Mouse (Mus musculus): Measurements from ENCODE around the gene Shld2. TPM values are rescaled to one million over a fixed set of nuclear protein-coding genes. Genes with fewer than 3 reads are reported as not detected.
"Not testable (repeated sequence)": the region's sequence is repeated elsewhere in the genome, so short reads cannot be mapped to it uniquely, and the experiment has no call there.

The Shld2 gene
- polyA plus RNA-seq, 1 experiment: 2.6 TPM

GRCm38 (mm10) chr14:34273280-34273679, 37.0 kb downstream of the Shld2 start:
- no peak for TF ChIP-seq USF1 (IDR thresholded peaks at IDR 0.05; ENCODE audit: low read depth)
- TF ChIP-seq MAX (IDR thresholded peaks at IDR 0.05; ENCODE audit: low read depth): no peak
- Histone ChIP-seq H3K36me3 (ENCODE audit: control insufficient read depth, insufficient read depth) (no peaks in the 10 kb centered on the region), H3K79me2 (ENCODE audit: control insufficient read depth, insufficient read depth) (no peaks in the 10 kb centered on the region), H3K27me3 (ENCODE audit: control insufficient read depth, insufficient read depth, insufficient read length) (no peaks in the 10 kb centered on the region), H3K4me3 (no peak overlapping the region), H3ac (ENCODE audit: control insufficient read depth, insufficient read length) (no peak overlapping the region), H3K4me2 (ENCODE audit: low read depth) (no peak overlapping the region)

GRCm38 (mm10) chr14:34268046-34268445, 42.2 kb downstream of the Shld2 start:
- no peaks in the 10 kb centered on the region for H3K79me2 ChIP-seq (ENCODE audit: control insufficient read depth, insufficient read depth)
- H3ac ChIP-seq (ENCODE audit: control insufficient read depth, insufficient read length): no peak overlapping the region
- H3K4me3 ChIP-seq: no peak overlapping the region
- no peaks in the 10 kb centered on the region for H3K36me3 ChIP-seq (ENCODE audit: control insufficient read depth, insufficient read depth)
- H3K27me3 ChIP-seq (ENCODE audit: control insufficient read depth, insufficient read depth, insufficient read length): no peaks in the 10 kb centered on the region
- no peak overlapping the region for H3K4me2 ChIP-seq (ENCODE audit: low read depth)
- TF ChIP-seq TCF3 (IDR thresholded peaks at IDR 0.05; ENCODE audit: insufficient read length, low read depth) (no peak), MYOD1 (IDR thresholded peaks at IDR 0.05; ENCODE audit: control insufficient read depth in 1 of 3, insufficient read length in 2 of 3, low read depth in 2 of 3) (no peak), USF1 (IDR thresholded peaks at IDR 0.05; ENCODE audit: low read depth) (no peak), E2F4 (IDR thresholded peaks at IDR 0.05; ENCODE audit: insufficient read depth) (no peak), SRF (IDR thresholded peaks at IDR 0.05; ENCODE audit: control insufficient read depth, insufficient read length, low read depth) (no peak), POLR2A (IDR thresholded peaks at IDR 0.05; ENCODE audit: insufficient read length, low read depth) (no peak), MAX (IDR thresholded peaks at IDR 0.05; ENCODE audit: low read depth) (no peak), MYOG (IDR thresholded peaks at IDR 0.05; ENCODE audit: control insufficient read depth in 1 of 3, insufficient read depth in 1 of 3, insufficient read length in 2 of 3, low read depth in 2 of 3) (no peak), POLR2AphosphoS2 (IDR thresholded peaks at IDR 0.05; ENCODE audit: insufficient read length, low read depth) (no peak), REST (IDR thresholded peaks at IDR 0.05; ENCODE audit: insufficient read depth, insufficient read length) (no peak), TCF12 (IDR thresholded peaks at IDR 0.05; ENCODE audit: insufficient read depth, poor library complexity, severe bottlenecking) (no peak)

GRCm38 (mm10) chr14:34258525-34258924, 51.8 kb downstream of the Shld2 start:
- H3ac ChIP-seq (ENCODE audit: control insufficient read depth, insufficient read length); H3K4me2 ChIP-seq (ENCODE audit: low read depth): not testable (repeated sequence)

GRCm38 (mm10) chr14:34253261-34253660, 57.0 kb downstream of the Shld2 start:
- TF ChIP-seq TCF3 (IDR thresholded peaks at IDR 0.05; ENCODE audit: insufficient read length, low read depth) (no peak), SRF (IDR thresholded peaks at IDR 0.05; ENCODE audit: control insufficient read depth, insufficient read length, low read depth) (no peak), TCF12 (IDR thresholded peaks at IDR 0.05; ENCODE audit: insufficient read depth, poor library complexity, severe bottlenecking) (no peak), CEBPB (IDR thresholded peaks at IDR 0.05; ENCODE audit: insufficient read depth, poor library complexity, severe bottlenecking) (no peak), POLR2A (IDR thresholded peaks at IDR 0.05; ENCODE audit: insufficient read length, low read depth) (no peak), POLR2AphosphoS2 (IDR thresholded peaks at IDR 0.05; ENCODE audit: insufficient read length, low read depth) (no peak)
- H3K4me3 ChIP-seq: no peak overlapping the region
- H3K27me3 ChIP-seq (ENCODE audit: control insufficient read depth, insufficient read depth, insufficient read length): no peaks in the 10 kb centered on the region
- H3ac ChIP-seq (ENCODE audit: control insufficient read depth, insufficient read length): no peak overlapping the region
- no peak overlapping the region for H3K4me2 ChIP-seq (ENCODE audit: low read depth)
- H3K79me2 ChIP-seq (ENCODE audit: control insufficient read depth, insufficient read depth): no peaks in the 10 kb centered on the region
- H3K36me3 ChIP-seq (ENCODE audit: control insufficient read depth, insufficient read depth): no peaks in the 10 kb centered on the region

More at GRCm38 (mm10) chr14:34258525-34258924, 51.8 kb downstream of the Shld2 start:
- H3K79me2 ChIP-seq (ENCODE audit: control insufficient read depth, insufficient read depth); H3K36me3 ChIP-seq (ENCODE audit: control insufficient read depth, insufficient read depth); H3K4me3 ChIP-seq; H3K27me3 ChIP-seq (ENCODE audit: control insufficient read depth, insufficient read depth, insufficient read length): not testable (repeated sequence)

- H3K4me3 ChIP-seq: no peak overlapping the region
- no peaks in the 10 kb centered on the region for H3K27me3 ChIP-seq (ENCODE audit: control insufficient read depth, insufficient read depth, insufficient read length)
- TF ChIP-seq MYOD1 (IDR thresholded peaks at IDR 0.05; ENCODE audit: control insufficient read depth in 1 of 3, insufficient read length in 2 of 3, low read depth in 2 of 3): no peak
- TF ChIP-seq POLR2AphosphoS2 (IDR thresholded peaks at IDR 0.05; ENCODE audit: insufficient read length, low read depth): no peak
- TF ChIP-seq MYOG (IDR thresholded peaks at IDR 0.05; ENCODE audit: control insufficient read depth in 1 of 3, insufficient read depth in 1 of 3, insufficient read length in 2 of 3, low read depth in 2 of 3): no peak
- no peak for TF ChIP-seq TCF3 (IDR thresholded peaks at IDR 0.05; ENCODE audit: insufficient read length, low read depth)
- no peak for TF ChIP-seq TCF12 (IDR thresholded peaks at IDR 0.05; ENCODE audit: insufficient read depth, poor library complexity, severe bottlenecking)
- no peak for TF ChIP-seq MAX (IDR thresholded peaks at IDR 0.05; ENCODE audit: low read depth)
- no peak for TF ChIP-seq CEBPB (IDR thresholded peaks at IDR 0.05; ENCODE audit: insufficient read depth, poor library complexity, severe bottlenecking)
- TF ChIP-seq E2F4 (IDR thresholded peaks at IDR 0.05; ENCODE audit: insufficient read depth): no peak
- no peak for TF ChIP-seq POLR2A (IDR thresholded peaks at IDR 0.05; ENCODE audit: insufficient read length, low read depth)
- no peak for TF ChIP-seq SRF (IDR thresholded peaks at IDR 0.05; ENCODE audit: control insufficient read depth, insufficient read length, low read depth)
- no peak for TF ChIP-seq REST (IDR thresholded peaks at IDR 0.05; ENCODE audit: insufficient read depth, insufficient read length)
- no peak for TF ChIP-seq USF1 (IDR thresholded peaks at IDR 0.05; ENCODE audit: low read depth)
- H3K4me2 ChIP-seq (ENCODE audit: low read depth): no peak overlapping the region
- no peaks in the 10 kb centered on the region for H3K79me2 ChIP-seq (ENCODE audit: control insufficient read depth, insufficient read depth)
- no peaks in the 10 kb centered on the region for H3K36me3 ChIP-seq (ENCODE audit: control insufficient read depth, insufficient read depth)
- no peak overlapping the region for H3ac ChIP-seq (ENCODE audit: control insufficient read depth, insufficient read length)
Measured at GRCm38 (mm10) chr14:34252470-34253145, 57.7 kb downstream of the Shld2 start.
